Mouse (Mus musculus): ENCODE measurements around the gene Bcl11a. TPM values are rescaled to one million over a fixed set of nuclear protein-coding genes. Genes with fewer than 3 reads are reported as not detected.

Bcl11a gene
- polyA plus RNA-seq, 1 experiment = 6.5 TPM

GRCm38 (mm10) chr11:24214509-24215134, 136.8 kb downstream of the Bcl11a start:
- no peaks in the 10 kb centered on the region for H3K27me3 ChIP-seq (ENCODE audit: control insufficient read depth, insufficient read depth, low read length)
- TF ChIP-seq POLR2A (IDR thresholded peaks at IDR 0.05; ENCODE audit: control insufficient read depth, low read depth, low read length) (no peak), CTCF (IDR thresholded peaks at IDR 0.05; ENCODE audit: control insufficient read depth, insufficient read depth, insufficient replicate concordance, low read depth, low read length) (no peak)
- no peak overlapping the region for H3K27ac ChIP-seq (ENCODE audit: control insufficient read depth, insufficient read depth, low read depth, low read length)
- H3K36me3 ChIP-seq (ENCODE audit: control insufficient read depth, insufficient read depth, low read length) = no peaks in the 10 kb centered on the region
- H3K4me3 ChIP-seq (ENCODE audit: control insufficient read depth, low read depth, low read length) = no peak overlapping the region
- H3K4me1 ChIP-seq (ENCODE audit: control insufficient read depth, insufficient read depth, low read length) = no peaks in the 10 kb centered on the region

- no peak overlapping the region for H3K27ac ChIP-seq (ENCODE audit: control insufficient read depth, insufficient read depth, low read depth, low read length)
- no peak overlapping the region for H3K4me3 ChIP-seq (ENCODE audit: control insufficient read depth, low read depth, low read length)
- no peak for TF ChIP-seq POLR2A (IDR thresholded peaks at IDR 0.05; ENCODE audit: control insufficient read depth, low read depth, low read length)
- TF ChIP-seq CTCF (IDR thresholded peaks at IDR 0.05; ENCODE audit: control insufficient read depth, insufficient read depth, insufficient replicate concordance, low read depth, low read length) = no peak
- no peaks in the 10 kb centered on the region for H3K27me3 ChIP-seq (ENCODE audit: control insufficient read depth, insufficient read depth, low read length)
- no peaks in the 10 kb centered on the region for H3K36me3 ChIP-seq (ENCODE audit: control insufficient read depth, insufficient read depth, low read length)
- no peaks in the 10 kb centered on the region for H3K4me1 ChIP-seq (ENCODE audit: control insufficient read depth, insufficient read depth, low read length)
These were observed 140.0 kb downstream of the Bcl11a start for GRCm38 (mm10) chr11:24217741-24218333.

GRCm38 (mm10) chr11:24221601-24222307, 143.9 kb downstream of the Bcl11a start:
- no peaks in the 10 kb centered on the region for H3K4me1 ChIP-seq (ENCODE audit: control insufficient read depth, insufficient read depth, low read length)
- H3K27me3 ChIP-seq (ENCODE audit: control insufficient read depth, insufficient read depth, low read length) = no peaks in the 10 kb centered on the region
- no peaks in the 10 kb centered on the region for H3K36me3 ChIP-seq (ENCODE audit: control insufficient read depth, insufficient read depth, low read length)
- H3K4me3 ChIP-seq (ENCODE audit: control insufficient read depth, low read depth, low read length) = no peak overlapping the region
- H3K27ac ChIP-seq (ENCODE audit: control insufficient read depth, insufficient read depth, low read depth, low read length) = no peak overlapping the region
- TF ChIP-seq POLR2A (IDR thresholded peaks at IDR 0.05; ENCODE audit: control insufficient read depth, low read depth, low read length) (no peak), CTCF (IDR thresholded peaks at IDR 0.05; ENCODE audit: control insufficient read depth, insufficient read depth, insufficient replicate concordance, low read depth, low read length) (no peak)

Other genes with a start within 250 kb of the Bcl11a start
- gene Papolg, start 182.8 kb upstream of the Bcl11a start, polyA plus RNA-seq (2012; rRNA removed) = 4.6 and 4.9 TPM in 2 replicates
- gene A830031A19Rik, start 3.0 kb upstream of the Bcl11a start, polyA plus RNA-seq (2012; rRNA removed) = not detected in 2 replicates